In the genomic region with DNA sequence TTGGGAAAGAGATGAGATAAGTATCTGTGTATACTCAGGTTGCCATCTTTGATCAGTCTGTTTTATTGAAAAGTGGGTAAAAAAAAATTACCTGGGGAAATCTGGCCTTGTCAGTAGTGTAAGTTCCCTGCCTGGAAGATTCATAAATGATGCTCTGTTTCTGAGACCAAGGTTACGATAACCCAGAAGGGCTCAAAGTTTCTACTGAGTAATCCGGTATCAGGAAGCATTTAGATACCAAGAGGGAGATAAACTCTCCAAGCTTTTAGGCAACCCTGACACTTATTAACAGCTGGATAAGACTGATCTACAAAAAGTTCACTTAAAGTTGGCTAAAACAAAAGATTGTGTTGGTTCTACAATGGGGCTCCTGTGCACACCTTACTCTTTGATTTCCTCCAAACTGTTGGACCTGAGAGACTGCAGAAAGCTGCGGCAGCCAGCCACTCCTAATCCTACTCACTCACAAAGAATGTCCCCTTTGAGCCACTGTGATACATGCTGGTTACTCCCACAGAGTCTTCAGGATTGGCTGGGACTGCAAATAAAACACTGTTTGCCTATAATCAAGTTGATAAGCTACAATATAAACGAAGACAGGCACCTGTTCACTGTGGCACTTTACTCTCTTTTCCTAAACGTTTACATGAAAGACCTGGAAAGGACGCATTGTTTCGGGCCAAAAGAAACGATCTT, we compare ENCODE assay signal across 32 mouse cellular contexts. TPM values are rescaled to one million over a fixed set of nuclear protein-coding genes. Genes with fewer than 3 reads are reported as not detected.
DNase-seq lines count a peak whose midpoint lies in the region; ATAC-seq and TF ChIP-seq lines count a peak whose summit lies in the region.
"Had no signal": no experiment of that assay in that cellular context is flagged by ENCODE, and none has a peak within 500 bp of the region (broad histone marks: within the 10 kb centered on the region; RNA-seq: fewer than 3 reads in every experiment).

A gene (plus strand): TSS at position 614 of the 696 bp plus-strand sequence.

- no peaks in the 10 kb centered on the region for H3K27me3 ChIP-seq in lung, postnatal 0 days (replicated peaks; ENCODE audit: insufficient read depth, low read length)
- H3K27me3 ChIP-seq: embryonic facial prominence, embryonic 15.5 days; forebrain, embryonic 15.5 days; heart, embryonic 12.5 days; limb, embryonic 15.5 days; midbrain, embryonic 15.5 days; neural tube, embryonic 13.5 days had no signal

- no peak for TF ChIP-seq CTCF in lung, postnatal 0 days (IDR thresholded peaks at IDR 0.05)
- TF ChIP-seq CTCF in bone marrow, adult 2 months (IDR thresholded peaks at IDR 0.05; ENCODE audit: control insufficient read depth, insufficient read depth, low read length) = no peak

- no peaks in the 10 kb centered on the region for H3K9me3 ChIP-seq in lung, postnatal 0 days (ENCODE audit: low read length)
- H3K9me3 ChIP-seq: embryonic facial prominence, embryonic 15.5 days; forebrain, embryonic 15.5 days; heart, embryonic 12.5 days; hindbrain, embryonic 10.5 days; limb, embryonic 15.5 days; midbrain, embryonic 15.5 days had no signal

- no peak for TF ChIP-seq EP300 in lung, postnatal 0 days (IDR thresholded peaks at IDR 0.05)

- 41% methylated on average over 8 of the region's 8 CpGs for WGBS in lung, postnatal 0 days
- 88% methylated on average over 8 of the region's 8 CpGs for WGBS in bone marrow, adult 2 months
- 30% methylated on average over 8 of the region's 8 CpGs for WGBS in large intestine, adult 2 months

- H3K36me3 ChIP-seq in lung, postnatal 0 days (ENCODE audit: insufficient read depth, low read length) = no peaks in the 10 kb centered on the region
- H3K36me3 ChIP-seq: embryonic facial prominence, embryonic 15.5 days; forebrain, embryonic 15.5 days; heart, embryonic 12.5 days; hindbrain, embryonic 10.5 days; limb, embryonic 15.5 days; midbrain, embryonic 15.5 days; neural tube, embryonic 13.5 days had no signal

- no peak for DNase-seq in lung, postnatal 0 days (ENCODE audit: low spot score)
- DNase-seq in lung, postnatal 36 days = no peak
- DNase-seq in large intestine, adult 2 months (ENCODE audit: low read depth, low spot score) = peak; percentile 92
- no peak for DNase-seq in retina, postnatal 1 day
- no peak for DNase-seq in layer of hippocampus, postnatal 14 days (ENCODE audit: low spot score in 2 of 2)
- no peak for DNase-seq in right cerebral cortex, adult 2 months (ENCODE audit: low spot score in 2 of 2)
- DNase-seq: adrenal gland, postnatal 25 days; cerebellum, adult 9-11 months; gastrocnemius, postnatal 10 days; heart, postnatal 10 days; kidney, adult 18-20 months; left cerebral cortex, postnatal 4 days; lung, postnatal 4 days; right cerebral cortex, adult 18-20 months; thymus, adult 2 months had no signal

- H3K4me2 ChIP-seq in lung, postnatal 0 days (replicated peaks; ENCODE audit: low read depth, low read length) = peak within 1 kb of the TSS; percentile 34
- H3K4me2 ChIP-seq: embryonic facial prominence, embryonic 15.5 days; forebrain, embryonic 15.5 days; heart, embryonic 12.5 days; limb, embryonic 15.5 days; midbrain, embryonic 15.5 days; neural tube, embryonic 13.5 days had no signal

- H3K4me1 ChIP-seq in lung, postnatal 0 days (ENCODE audit: insufficient read depth, low read depth, low read length) = no peaks in the 10 kb centered on the region
- no peaks in the 10 kb centered on the region; the same call in none of the 2 replicates for H3K4me1 ChIP-seq in bone marrow, adult 2 months (ENCODE audit: control insufficient read depth, insufficient read depth, low read length)
- H3K4me1 ChIP-seq: embryonic facial prominence, embryonic 15.5 days; forebrain, embryonic 15.5 days; limb, embryonic 15.5 days; midbrain, embryonic 15.5 days; neural tube, embryonic 13.5 days had no signal

- peak; percentile 47; the same call in 1 of the 2 replicates for ATAC-seq in lung, postnatal 0 days
- ATAC-seq: forebrain, embryonic 15.5 days; hindbrain, embryonic 16.5 days; midbrain, embryonic 15.5 days had no signal

- no peak within 1 kb of the TSS for H3K4me3 ChIP-seq in lung, postnatal 0 days (ENCODE audit: low read depth, low read length)
- H3K4me3 ChIP-seq in bone marrow, adult 2 months (replicated peaks; ENCODE audit: control insufficient read depth, low read depth, low read length) = peak within 1 kb of the TSS; percentile 41
- H3K4me3 ChIP-seq: embryonic facial prominence, embryonic 15.5 days; forebrain, embryonic 15.5 days; heart, embryonic 12.5 days; hindbrain, embryonic 10.5 days; limb, embryonic 15.5 days; midbrain, embryonic 15.5 days; myocyte; neural tube, embryonic 13.5 days had no signal

- no peak within 1 kb of the TSS for H3K27ac ChIP-seq in lung, postnatal 0 days (ENCODE audit: low read length)
- H3K27ac ChIP-seq in bone marrow, adult 2 months (ENCODE audit: control insufficient read depth, insufficient read depth, low read depth, low read length, poor library complexity) = peak within 1 kb of the TSS; percentile 6; the same call in 1 of the 2 replicates
- H3K27ac ChIP-seq: embryonic facial prominence, embryonic 15.5 days; forebrain, embryonic 15.5 days; kidney, postnatal 0 days; limb, embryonic 15.5 days; liver, embryonic 14.5 days; midbrain, embryonic 15.5 days; neural tube, embryonic 13.5 days had no signal

- no peak within 1 kb of the TSS for H3K9ac ChIP-seq in lung, postnatal 0 days (replicated peaks; ENCODE audit: low read depth)
- H3K9ac ChIP-seq: embryonic facial prominence, embryonic 15.5 days; forebrain, embryonic 15.5 days; heart, embryonic 12.5 days; limb, embryonic 15.5 days; liver, embryonic 14.5 days; midbrain, embryonic 15.5 days; neural tube, embryonic 13.5 days had no signal

- no peak for TF ChIP-seq POLR2A in bone marrow, adult 2 months (IDR thresholded peaks at IDR 0.05; ENCODE audit: borderline replicate concordance, control insufficient read depth, low read depth, low read length)

RNA-seq across cellular contexts. Expression of the gene that starts here (rescaled TPM):
- 0.10 TPM in 1 of 2 replicates, not detected in the other for polyA plus RNA-seq in lung, postnatal 0 days (2015; fragmentation: Nextera tagmentation; extraction: Ambion mirVana)
- not detected in 2 replicates for polyA plus RNA-seq in bone marrow, adult 2 months (2011; ENCODE audit: insufficient read depth, insufficient read length, low replicate concordance, missing spikeins)
- polyA plus RNA-seq in large intestine, adult 2 months (2012; rRNA removed) = 0.77 and 5.4 TPM in 2 replicates
- not detected for total RNA-seq in layer of hippocampus, postnatal 14 days (2021)
- total RNA-seq: adrenal gland, postnatal 25 days; common myeloid progenitor, adult 5-6 weeks; gastrocnemius, postnatal 10 days; granulocyte monocyte progenitor cell, adult 5-6 weeks; heart, postnatal 10 days; layer of hippocampus, postnatal 10 days; left cerebral cortex, adult 8-10 months; left cerebral cortex, postnatal 4 days; megakaryocyte-erythroid progenitor cell, adult 5-6 weeks had no signal
- polyA plus RNA-seq: forebrain, embryonic 15.5 days; heart, embryonic 12.5 days; hindbrain, embryonic 10.5 days; hindbrain, embryonic 16.5 days; limb, embryonic 15.5 days; liver, embryonic 14.5 days; midbrain, embryonic 15.5 days; myocyte; neural tube, embryonic 13.5 days; thymus, adult 2 months had no signal

Comparison
In these comparisons a context has a peak if more than half of its experiments do, and no peak if none do; other contexts are left out.
1. Peak in ATAC-seq and H3K4me2 ChIP-seq in lung, postnatal 0 days; RNA of the gene not detected or under 1 TPM.